Mouse (Mus musculus) ovary, postnatal 14 days (tissue): ENCODE results near the gene Ier2.

Experiments used
- DNase-seq: peaks from one replicate; pipeline ENCODE4 v3.0.0; 2022; ENCODE audit warnings: low spot score

The Ier2 gene

DNA sequence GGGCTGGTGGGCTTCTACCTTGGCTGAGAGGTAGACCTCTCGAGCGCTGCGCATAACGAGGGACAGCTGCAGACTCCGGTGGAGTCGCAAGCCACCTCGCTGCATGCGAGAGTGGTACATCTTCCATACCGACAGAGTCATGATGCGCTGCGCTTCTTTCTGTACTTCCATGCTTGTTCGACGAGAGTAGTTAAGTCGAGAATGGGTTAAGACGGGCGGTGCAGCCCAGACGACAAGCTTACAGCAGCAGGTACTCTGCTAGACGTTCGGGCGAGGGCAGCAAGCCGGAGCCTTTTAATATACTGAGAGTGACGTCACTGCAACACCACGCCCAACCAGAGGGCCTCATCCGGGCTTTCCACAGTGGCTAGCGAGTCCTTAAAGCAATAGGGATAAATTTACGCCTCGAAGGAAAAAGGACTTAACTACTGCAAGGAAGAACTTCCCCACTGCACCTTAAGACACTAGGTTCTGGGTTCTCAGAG lies at the start of gene Ier2:
TSS of gene Ier2 (minus strand) at position 272 of the 485 bp plus-strand sequence.
- DNase-seq, result peak; percentile 96

DNA sequence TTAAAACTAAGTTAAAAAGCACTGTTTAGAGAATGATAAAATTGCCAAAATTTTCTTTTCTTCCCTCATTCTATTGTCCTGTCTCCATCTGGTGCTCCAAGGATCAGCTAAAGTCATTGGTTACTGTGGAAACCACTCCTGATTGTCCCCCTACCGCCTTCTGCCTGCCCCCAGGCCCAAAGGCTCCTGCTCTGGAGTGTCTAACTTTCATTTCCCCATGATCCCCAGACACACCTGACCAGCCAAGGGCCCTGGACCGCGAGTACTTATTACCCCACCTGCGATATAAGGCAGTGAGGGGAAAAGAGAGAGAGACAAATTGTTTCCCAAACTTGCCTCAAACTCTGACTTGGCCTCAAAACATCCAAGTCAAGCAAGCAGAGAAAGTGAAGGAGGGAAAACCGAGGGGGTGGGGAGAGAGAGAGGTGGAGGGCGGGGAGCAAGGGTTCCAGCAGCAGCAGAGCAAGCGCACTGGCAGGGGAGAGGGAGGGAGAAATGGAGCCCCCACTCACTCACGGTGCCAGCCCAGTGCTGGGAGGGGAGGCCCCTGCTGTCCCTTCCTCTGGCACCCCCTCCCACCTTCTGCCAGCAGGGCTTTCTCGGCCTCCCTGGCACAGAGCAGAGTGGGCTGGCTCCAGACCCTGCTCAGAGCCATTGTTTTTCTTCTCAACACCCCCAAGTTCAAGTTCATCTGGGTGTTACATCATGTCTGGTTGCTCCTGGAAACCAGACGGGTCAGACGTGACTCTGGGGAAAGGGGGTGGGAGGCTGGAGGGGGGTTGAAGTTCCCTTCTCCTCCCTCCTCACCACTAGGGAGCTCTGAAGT lies 49.5 kb upstream of the Ier2 start:
- no peak for DNase-seq

DNA sequence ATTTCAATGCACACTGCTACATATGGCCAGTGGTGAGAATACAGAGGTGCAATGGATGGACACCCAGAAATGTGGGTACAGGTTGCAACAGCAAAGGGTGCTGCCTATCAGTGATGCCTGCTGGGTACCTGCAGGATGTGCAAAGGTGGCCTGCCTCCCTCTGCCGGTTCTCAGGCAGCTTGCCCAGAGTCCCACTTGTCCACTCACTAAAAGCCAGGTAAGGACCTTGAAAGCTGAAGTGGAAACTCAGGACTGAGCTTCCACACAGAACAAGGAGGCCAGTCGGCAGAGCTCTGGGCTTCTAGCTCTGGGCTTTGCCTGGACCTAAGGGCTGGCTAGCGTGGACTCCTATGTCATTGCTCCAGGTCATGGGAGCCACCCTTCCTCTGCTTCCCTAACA lies 48.7 kb upstream of the Ier2 start:
- DNase-seq, result no peak

DNA sequence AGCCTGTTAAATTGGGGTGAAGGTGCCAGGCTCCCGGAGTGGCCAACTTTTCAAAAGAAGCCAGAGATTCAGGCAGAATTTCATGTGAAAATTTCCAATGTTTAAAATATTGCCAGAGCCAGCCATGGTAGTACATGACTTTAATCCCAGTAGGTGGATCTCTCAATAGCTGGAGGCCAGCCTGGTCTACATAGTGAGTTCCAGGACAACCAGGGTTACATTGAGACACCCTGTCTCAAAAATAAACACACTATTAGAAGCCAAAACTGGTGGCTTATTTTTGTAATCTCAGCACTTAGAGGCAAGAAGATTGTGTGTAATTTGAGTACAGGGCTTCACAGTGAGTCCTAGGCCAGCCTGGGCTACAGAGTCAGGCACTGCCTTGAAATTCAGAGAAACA lies 47.3 kb upstream of the Ier2 start:
- DNase-seq, result no peak

DNA sequence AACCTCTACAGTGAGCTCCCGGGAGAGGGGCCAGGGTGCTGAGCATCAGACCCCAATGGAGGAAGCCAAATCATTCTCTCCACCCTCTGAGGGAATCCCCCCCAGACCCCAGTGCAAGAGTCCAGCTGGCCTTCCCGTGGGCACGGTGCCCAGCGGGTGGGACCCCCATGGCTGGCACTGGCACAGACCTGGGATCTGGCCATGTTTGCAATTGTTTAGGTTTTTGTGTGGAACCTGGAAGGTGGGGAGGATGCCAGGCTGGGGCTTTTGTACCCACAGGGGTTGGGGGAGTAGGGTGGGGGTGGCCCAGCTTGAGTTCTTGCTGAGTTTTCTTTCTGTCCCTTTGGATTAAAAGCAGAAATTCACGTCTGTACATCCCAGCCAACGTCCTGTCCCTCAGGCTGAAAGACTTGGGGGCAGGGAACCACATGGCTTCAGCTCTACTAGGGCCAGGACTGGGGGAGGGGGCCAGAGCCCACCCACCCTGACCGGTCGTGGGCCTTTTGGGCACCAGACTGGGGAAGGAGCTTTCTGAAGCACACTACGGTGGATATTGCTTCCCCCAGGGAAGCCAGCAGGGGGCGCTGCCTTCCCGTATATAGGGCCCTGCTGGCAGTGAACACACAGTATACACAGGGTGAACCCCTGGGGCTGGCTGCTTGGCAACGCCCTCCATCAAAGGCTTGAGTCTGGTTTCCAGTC lies 46.3 kb upstream of the Ier2 start:
- DNase-seq, result peak; percentile 85

DNA sequence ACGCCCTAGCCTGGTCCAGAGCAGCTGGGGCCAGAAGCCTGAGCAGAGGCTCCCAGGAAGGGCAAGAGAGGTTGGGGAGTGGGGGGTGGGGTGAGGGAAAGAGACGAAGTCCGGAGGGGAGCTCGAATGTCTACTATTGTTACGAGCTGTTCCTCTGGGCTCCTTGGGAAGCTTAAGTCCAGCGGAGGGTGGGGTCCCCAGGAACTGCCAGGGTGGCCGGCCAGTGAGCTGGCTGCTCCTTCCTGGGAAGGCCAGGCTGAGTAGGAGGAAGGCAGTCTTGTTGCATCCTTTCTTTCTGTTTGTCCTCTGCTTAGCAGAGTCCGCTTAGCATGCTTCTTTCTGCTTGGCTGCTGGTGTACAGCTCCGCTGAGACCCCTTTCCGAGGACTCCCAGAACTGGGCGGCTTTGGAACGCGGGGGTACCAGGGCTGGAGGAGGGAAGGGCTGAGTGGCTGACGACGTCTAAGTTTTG lies 45.5 kb upstream of the Ier2 start:
- DNase-seq, result no peak

DNA sequence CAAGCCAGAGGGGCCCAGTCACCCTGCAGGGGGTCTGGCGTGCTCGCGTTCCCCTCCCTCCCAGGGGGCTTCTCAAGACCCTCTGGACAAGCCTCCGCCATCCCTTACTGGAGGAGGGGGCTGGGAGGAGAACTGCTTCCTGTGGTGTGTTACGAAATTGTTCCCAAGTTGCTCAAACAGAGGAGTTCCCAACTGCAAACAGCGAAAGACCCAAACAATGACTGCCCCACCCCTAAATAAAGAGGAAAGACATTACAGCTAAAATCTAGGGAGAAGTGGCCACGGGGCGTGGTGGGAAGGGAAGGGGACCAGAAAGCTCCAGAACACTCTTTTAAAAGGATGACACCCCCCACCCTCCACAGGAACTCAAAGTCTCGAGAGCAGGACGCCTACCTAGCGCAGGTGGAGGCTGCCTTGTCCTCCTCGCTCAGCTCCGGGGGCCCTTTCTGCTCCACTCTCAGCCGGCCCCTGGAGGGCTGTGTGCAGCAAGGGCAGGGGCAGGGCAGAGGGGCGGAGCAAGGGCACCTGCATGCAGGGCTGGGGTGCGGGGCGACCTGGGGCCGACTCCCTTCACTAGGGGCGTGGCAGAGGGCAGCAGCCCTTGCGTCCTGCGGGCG lies 44.7 kb upstream of the Ier2 start:
- DNase-seq, result no peak

DNA sequence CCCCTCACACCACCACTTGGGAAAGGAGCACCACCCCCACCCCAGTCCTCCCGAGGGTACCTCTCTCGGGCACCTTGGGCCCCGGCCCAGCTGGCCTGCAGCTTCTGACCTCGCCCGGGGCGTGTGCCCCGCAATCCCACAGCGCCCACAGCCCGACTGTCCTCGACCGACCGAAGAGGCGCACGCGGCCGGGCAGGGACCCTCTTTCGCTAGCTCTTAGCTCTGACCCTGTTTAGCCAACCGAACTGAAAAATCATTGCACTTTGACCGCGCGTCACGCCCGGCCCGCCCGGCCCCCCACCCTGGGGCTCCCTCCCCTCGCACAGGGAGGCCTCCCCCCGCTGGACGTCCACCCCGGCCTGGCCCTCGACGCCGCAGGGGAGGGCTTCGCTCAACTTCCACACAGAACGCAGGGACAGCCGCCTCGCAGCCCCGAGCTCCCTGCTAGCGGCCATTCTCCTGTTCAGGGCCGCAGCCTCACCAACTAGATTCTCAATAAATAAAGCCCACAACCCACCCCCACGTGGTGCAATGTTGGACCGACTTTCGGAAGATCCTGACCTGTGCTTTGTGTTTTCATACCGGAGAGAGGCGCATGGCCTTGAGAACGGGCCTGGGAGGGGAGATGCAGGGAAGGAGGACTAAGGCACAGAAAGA lies 44.1 kb upstream of the Ier2 start:
- no peak for DNase-seq

DNA sequence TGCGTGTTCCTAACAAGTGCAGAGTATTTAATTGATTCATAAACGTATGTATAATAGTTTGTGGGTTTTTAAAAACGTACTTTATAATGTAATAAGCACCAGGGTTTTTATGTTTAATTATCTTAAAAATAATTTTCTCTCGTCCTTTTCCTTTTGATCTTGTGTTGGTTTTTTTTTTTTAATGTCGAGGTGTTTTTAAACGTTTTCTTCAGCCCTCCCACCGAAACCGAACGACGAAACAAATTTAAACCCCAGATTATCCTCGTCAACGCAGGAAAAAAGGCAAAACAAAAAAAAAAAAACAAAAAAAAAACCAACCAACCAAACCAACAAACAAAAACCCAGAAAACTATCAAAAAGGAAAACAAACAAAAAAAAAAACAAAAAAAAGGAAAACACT lies 43.3 kb upstream of the Ier2 start:
- no peak for DNase-seq

DNA sequence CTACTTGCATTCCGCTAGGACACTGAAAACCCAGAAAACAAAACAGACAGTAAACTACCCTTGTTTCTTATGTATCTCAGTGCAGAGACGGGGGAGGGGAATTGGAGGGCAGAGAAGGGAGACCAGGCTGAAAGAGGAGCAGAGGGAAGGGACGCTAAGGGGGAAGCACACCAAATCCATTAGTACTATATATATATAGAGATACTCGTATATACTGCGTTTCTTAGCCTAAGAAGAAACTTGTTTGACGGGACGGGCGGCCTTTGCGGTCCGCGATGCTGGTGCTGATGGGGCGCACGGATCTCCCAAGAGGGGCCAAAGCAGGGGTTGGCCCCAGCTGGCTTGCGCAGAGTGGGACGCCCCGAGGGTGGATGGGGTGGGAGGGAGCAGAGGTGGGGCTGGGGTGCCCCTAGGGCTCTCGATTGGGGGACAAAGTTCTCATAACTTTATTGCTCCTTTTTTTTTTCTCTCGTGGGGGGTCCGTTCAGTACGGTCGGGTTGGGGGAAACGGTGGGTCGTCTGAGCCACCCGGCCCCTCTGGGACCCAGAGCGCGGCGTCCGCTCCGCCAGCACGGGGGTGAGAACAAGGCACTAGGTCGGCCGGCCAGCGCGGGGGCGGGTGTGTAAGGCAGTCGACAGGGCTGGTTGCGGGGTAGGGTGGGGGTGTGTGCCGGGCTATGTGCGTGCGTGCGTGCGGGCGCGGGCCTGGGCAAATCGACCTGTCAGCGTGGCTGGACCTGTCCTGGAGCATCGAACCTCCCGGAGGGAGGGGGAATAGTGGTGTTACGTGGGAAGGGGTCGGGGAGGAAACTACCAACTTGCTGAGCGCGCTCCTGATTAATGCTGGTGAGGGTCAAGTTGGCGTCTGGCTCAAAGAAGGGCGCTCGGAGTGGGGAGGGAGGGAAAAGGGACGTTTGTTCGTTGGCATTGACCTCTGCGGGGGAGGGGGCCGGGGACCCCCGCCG lies 42.5 kb upstream of the Ier2 start:
- no peak for DNase-seq

DNA sequence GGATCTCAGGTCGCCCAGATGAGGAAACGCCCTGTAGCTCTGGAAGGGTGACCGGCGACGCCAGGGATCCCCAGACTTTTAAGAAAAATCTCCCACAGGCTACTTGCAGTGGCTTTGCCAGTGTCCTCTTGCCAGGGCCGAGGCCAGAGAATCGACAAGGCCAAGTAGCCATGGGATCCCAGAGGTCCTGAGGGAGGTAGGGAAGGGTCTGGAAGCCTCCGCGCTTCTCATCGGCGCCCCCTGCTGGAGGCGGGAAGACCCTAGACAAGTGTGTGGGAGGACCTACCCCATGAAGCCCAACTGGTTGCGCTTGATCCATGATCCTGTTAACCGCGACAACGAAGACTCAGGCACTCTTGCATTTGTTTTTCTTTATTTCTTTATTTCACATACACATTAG lies 41.7 kb upstream of the Ier2 start:
- DNase-seq, result no peak

DNA sequence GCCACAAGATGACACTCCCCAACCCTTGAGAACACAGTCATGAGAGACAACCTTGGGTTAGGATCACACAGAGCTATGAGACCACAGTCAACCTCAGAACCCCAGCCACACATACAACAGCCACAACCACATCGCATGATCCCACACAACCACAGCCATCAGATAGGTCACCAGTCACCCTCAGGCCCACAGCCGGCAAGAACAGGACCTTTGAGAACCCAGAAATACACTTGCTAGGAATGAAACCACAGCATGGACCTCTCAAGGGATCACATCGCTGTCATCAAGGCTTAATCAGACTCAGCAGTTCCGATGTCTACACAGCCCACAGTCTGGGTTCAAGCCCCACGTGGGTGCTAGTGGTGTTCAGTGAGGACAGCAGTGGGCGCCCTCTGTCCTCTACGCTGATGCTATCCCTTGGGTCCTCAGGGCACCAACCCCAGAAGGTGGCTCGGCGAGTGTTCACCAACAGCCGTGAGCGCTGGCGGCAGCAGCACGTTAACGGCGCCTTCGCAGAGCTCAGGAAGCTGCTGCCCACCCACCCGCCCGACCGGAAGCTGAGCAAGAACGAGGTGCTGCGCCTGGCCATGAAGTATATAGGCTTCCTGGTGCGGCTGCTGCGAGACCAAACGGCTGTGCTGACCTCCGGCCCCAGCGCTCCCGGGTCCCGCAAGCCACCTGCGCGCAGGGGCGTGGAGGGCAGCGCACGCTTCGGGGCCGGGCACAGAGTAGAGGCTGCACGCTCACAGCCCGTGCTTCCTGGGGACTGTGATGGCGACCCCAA lies 41.0 kb upstream of the Ier2 start:
- DNase-seq, result no peak

DNA sequence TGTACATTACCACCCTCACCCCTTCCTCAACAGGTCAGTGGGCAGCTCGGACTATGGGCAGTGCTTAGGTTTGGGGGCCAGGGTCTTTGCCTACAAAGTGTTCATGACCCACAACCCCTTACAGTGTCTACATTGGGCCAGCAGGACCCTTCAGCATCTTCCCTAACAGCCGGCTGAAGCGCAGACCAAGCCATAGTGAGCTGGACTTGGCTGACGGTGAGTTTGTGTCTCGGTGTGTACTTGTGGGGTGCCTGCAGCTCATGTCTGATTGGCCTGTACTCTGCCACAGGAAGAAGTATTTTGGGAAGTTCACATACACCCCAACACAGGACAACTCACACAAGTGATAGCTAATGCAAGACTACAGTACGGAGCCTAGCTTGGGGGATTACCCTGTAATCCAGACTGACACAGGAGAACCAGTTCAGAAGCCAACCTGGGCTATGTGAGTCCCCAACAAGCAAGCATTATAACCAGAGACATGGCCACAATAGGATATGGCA lies 40.4 kb upstream of the Ier2 start:
- no peak for DNase-seq

DNA sequence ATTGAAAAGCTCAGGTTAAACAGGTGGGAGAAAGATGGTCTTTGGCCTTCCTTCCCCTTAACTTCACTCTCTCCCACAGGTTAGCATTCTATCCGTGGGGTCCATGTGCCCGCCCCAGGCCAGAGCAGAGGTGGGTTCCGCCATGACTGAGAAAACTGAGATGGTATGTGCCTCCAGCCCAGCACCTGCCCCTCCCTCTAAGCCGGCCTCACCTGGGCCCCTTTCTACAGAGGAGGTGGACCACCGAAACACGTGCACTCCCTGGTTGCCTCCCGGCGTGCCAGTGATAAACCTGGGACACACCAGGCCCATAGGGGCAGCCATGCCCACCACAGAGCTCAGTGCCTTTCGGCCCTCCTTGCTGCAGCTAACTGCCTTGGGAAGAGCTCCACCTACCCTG lies 39.9 kb upstream of the Ier2 start:
- DNase-seq, result no peak

DNA sequence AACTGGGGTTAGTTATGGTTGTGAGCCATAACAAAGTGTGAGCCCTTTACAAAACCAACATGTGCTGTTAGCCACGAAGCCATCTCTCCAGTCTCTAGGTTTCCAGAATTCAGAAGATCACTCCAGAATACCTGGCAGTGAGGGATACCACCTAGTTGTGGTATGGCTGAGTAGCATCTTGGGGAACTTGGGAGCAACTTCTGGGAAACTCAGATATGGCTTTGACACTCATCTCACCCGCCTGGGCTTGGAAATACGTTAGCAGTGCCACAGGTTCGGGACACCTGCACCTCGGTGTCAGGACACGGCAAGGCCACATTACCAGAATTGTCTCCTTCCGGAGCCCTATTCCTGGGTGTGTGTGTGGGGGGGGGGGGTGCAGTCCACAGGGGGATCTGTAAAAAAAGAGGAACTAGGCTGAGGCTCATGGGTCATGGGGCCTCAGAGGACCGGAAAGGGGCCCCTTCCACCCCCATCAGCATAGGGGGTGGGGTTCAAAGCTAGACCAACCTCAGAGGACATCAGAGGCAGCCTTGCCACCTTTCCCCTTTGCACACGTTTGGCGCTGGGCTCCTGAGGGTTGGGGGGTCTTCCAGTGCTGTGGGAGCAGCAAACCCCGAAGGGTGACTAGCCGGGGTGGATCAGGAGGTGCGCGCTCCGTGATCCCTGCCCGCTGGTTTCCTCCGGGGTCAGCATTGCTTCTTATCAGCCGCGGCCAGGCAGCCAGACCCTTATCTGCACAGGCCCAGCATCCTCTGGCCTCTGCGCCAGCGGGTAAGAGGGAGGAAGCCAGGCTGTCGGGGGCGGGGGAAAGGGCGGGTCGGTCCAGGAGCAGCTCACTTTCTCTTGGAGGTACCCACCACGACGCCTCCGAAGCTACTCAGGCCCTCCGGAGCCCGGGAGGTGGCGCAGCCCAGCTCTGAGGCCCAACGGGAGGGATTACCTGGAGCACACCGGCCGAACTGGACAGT lies 38.6 kb upstream of the Ier2 start, which contains the start of gene Lyl1:
TSS of gene Lyl1 (plus strand) at position 517 of the 971 bp plus-strand sequence.
- no peak for DNase-seq

DNA sequence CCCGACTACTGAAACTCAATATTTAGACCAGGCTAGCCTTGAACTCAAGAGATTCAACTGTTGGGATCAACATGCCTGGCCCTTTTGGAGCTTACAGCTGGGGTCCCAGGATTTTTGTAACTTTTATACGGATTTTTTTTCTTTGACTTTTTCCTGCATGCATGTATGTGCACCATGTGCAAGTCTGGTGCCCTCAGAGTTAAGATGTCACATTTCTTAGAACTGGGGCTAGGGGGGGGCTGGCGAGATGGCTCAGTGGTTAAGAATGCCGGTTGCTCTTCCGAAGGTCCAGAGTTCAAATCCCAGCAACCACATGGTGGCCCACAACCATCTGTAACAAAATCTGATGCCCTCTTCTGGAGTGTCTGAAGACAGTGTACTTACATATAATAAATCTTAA lies 37.9 kb upstream of the Ier2 start:
- DNase-seq, result no peak

DNA sequence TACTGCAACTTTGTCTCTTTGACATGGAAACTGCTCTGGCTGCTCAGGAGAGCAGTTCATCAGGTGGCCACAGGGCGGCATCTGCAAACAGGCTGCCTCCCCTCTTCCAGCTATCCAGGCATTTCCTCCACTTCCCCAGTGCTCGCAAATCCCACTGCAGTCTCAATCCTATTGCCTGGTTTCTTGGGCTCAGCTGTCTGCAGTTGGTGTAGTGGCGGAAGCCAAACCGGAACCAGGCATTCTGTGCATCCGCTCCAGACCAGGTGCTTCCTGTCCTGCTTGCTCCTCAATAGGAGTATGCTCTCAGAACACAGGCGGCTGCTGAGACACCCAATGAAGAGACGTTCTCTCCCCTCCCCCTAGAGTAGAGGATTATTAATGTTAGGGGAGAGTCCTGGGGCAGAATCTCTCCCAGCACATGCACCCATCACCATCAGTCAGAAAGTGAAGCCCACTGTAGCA lies 37.2 kb upstream of the Ier2 start:
- DNase-seq, result no peak

DNA sequence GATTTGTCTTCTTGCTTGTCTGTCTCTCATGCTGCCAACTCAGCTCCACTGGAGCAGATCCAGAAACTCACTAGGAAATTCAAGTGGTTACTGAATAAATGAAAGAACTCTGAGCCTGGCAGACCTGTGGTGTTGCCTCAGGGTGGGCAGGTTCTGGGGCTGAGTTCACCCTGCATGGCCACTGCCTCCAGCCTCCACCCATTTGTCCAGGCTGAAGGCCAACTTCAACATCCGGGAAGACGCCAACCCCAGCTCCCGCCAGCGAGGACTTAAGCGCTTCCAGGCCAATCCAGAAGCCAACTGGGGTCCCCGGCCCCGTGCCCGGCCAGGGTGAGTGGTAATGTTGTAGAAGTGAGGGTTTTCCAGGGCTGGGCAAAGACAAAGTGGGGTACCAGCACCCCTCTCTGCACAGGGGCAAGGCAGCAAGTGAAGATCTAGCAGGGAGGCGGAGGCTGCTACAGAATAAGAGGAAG lies 36.3 kb upstream of the Ier2 start:
- DNase-seq, result no peak

DNA sequence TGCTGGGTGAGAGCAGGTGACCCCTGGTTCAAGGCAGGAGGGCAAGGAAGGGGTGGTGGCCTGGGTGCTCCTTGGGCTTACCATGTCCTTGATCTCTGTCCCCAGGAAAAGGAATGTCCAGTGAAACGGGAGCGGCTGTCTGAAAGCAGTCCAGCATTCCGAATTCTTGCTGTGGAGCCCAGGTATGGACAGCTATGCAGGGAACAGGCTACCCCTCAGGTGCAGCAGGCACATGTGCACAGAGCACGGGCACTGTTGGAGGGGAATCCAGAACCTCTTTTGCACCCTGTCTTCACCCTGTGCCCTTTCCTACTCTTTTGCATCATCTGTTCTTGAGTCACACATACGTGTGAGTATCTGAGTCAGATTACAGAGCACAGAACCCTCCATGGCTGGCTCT lies 35.6 kb upstream of the Ier2 start:
- DNase-seq, result no peak
